Mouse (Mus musculus): ENCODE data around the gene Slc39a11. TPM values are rescaled to one million over a fixed set of nuclear protein-coding genes. Genes with fewer than 3 reads are reported as not detected.

Gene Slc39a11
- total RNA-seq, 2 experiments from 2014 or later, result 2.9 to 3.7 TPM

DNA sequence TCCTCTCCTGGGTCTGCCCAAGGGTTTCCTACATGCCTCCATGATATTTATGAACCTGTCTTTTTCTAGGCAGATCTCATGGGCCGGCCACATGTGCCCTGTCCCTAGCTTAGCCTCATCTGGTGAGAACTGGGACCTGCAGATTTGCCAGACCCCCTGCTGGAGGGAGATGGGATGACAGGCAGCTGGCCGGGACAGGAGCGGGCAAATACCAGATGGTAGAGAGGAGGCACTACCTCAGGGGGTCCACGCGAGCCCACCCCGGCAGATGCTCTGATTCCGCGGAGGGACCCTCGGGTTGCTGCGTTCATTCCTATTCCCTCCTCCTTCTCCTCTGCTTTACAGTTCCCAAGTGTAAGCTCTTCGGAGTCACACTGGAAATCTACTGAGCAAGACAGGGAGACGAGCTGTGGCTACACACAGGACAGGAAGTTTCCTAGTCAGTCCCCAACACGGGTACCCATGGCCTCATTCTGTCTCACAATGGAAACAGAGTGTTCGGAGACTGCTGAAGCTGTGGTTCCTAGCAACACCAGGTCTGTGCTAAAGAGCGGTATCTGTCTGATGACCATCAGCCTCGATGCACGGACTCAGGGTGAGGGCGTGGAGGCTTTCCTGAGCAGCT, 323.4 kb downstream of the Slc39a11 start:
- intact Hi-C loops (cut with DNase I), result no loop called here
- DNase-seq, result peak; percentile 72 to 81

DNA sequence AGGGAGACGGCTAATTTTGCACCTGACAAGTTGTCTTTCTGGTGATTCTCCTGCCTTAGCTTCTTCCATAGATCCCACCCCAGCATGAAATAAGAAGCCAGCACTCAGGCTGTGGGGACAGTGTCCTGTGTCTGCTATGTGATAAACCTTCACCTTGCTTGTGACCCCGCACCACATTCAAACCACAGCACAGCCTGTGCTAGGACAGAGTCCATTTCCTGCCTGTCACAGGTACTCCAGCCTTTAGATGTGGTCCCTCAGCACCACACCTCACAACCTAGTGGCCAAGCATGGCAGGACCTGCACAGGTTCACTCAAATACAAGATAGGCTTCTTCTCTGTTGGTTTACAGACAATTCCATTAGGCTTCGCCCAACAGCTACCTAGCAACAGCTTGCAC, 328.3 kb downstream of the Slc39a11 start:
- DNase-seq, result no peak
- intact Hi-C loops (cut with DNase I), result no loop called here

DNA sequence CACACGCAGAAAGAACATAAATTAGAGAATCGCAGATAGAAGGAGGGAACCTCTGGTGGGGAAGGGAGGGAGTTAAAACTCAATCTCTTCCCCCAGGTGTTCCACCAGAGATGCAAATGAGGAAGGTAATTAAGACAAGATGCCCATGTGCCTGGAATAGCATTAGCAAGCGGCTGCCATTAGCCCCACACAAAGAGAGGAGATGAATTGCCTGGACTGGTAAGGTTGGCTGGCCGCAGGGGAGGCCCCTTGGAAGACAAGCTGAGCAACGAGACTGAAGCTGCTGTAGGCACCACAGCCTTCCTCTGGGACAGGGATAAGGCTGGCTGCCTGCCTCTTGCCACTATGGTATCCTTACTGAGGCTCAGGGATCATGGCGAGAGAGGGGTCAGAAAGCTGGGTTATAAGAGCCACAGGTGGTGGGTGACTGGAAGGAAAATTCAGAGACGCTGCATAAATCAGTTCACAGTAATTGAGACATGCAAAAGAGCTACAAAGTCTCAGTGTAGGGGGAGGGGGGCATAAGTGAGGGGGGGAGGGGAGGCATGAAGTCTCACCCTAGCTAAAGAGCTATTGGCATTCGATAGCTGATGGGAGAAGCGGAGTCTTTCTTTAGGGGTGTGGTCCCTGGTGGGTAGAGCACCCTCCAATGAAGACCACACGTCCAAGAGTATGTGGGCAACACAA, 340.5 kb downstream of the Slc39a11 start:
- no peak for DNase-seq
- intact Hi-C loops (cut with DNase I), result no loop called here

DNA sequence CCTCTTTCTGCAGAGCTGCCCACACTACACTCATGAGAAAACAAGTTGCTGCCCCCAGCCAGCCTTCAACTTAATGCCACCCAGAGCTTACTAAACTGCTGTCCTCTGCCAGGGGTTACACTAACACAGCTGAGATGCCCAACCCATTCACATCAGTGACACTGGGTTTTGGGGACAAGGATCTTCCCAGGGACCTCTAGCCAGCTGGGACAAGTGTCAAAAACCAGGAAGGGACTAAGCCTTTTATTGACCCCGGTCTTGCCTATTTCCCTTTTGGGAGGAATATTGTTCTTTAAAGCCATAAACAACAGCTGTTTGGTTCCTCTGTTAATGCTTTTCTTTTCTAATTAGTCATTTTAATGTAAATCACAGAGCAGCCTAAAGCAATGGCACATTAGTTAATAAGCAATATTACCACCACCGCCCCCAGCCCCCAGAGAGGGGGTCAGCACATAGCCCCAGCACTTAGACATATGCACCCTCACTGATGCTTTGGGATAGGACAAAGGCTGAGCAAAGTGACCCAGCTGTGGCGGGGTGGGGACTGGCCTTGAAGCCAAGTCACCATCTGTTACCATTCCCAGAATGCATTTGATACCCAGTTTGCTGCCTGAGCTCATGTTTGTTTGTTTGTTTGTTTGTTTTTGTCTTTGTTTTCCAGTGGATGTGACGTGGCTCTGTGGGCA, 341.5 kb downstream of the Slc39a11 start:
- intact Hi-C loops (cut with DNase I), result no loop called here
- no peak for DNase-seq

DNA sequence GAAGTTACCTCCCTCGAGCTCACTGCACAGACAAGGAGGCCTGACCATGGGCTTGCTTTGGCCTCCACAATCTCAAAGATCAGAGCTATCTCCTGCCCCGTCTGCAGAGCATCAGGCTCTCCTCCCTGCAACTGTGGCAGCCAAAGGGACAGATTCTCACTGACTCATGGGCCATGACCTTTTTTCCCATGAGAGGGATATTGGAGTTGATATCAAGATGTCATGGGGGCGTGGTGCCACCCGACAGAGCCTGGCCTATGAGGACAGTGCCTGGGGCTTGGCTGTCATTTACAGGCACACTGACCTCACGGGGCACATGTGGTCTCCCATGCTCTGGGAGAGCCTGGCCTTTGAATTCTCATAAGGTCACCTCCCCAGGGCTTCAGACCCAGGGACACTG, 346.7 kb downstream of the Slc39a11 start:
- intact Hi-C loops (cut with DNase I), result no loop called here
- DNase-seq, result no peak

DNA sequence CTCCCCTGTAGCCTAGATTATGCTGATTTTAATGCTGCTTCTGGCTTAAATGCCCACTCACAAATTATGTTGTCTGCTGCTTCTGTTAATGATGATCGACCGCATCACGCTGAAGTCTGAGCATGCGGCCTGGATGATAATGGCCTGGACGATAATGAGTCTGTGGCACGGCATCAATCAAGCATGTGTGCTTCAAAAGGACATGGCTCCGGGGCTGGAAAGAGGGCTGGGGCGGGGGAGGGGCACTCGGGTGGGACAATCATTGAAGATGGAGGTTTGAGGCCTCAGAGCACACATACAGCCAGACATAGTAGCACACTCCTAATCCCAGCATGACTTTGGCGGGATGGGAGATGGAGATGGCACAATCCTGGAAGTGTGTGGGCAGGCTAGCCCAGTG, 350.4 kb downstream of the Slc39a11 start:
- intact Hi-C loops (cut with DNase I), result loop anchor here (2.0 to 5.0 kb wide), 2 partner anchors 122 to 317 kb away; no protein-coding TSS in a partner anchor
- no peak for DNase-seq

DNA sequence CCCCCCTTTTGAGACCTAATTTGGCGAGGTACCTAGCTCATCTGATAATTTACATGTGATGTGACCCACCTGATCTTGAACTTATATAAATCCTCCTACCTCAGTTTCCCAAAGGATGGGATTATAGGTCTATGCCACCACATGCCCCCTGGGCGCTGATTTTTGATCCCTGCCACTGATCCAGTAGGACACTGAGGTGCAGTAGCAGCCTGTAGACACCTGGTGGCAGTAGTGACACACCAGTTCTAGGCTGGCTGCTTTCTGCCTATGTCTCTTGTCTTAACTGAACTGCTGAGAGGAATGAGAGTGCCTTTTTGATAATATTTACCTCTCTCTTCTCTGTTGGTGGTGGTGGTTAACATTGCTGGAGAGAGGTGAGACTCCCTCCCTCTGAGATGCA, 352.1 kb downstream of the Slc39a11 start:
- intact Hi-C loops (cut with DNase I), result loop anchor here (2.0 to 5.0 kb wide), 3 partner anchors 120 to 513 kb away; no protein-coding TSS in a partner anchor
- DNase-seq, result peak; percentile 59 to 81

DNA sequence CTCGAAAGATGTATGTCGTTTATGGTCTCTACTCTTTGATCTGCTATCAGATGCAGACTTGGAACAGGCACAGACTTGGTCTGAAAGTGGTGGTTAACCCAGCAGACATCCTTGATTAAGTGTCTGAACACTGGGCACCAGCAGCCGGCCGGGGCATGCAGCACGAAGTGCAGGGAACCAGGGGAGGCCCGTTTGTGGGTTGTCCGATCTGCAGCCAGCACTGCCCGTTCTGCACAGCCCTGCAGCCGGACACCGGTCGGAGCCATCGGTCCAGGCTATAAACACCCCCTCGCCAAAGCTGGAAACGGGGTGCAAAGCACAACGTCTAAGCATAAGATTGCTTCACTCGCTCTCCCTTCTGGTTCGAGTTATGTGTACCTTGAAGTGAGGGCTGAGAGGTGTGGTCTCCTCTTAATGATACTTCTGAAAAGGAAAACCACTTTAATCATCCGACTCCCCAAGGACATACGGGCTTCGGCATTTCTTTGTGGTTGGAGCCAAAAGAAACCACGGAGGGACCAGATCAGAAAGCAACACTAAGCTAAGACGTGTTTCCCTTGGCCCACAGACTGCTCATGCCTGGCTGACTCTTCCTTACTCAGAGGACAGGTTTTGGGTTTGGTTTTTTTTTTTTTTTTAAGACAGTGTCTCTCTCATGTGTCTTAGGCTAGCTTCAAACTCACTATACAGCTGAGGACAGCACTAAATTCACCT, 352.8 kb downstream of the Slc39a11 start:
- DNase-seq, result no peak
- intact Hi-C loops (cut with DNase I), result loop anchor here (2.0 to 5.0 kb wide), 2 partner anchors 120 to 514 kb away; no protein-coding TSS in a partner anchor

DNA sequence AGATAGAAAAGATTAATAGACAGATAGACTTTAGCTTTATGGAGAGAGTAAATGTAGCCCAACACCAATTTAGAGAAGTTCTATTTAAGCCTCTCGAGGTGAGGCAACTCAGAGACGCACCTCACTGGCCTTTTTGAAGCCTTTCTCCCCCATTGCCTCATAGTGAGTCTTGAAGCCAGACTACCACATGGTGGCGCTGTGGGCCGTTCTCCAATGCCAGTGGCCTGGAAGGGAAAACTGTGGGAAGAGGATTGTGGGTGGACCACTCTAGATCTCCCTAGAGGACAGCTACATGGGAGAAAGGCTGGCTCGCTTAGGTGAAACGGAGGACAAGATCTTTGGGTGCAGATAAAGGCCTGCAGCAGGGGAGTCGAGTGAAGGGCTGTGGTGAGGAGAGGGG, 353.7 kb downstream of the Slc39a11 start:
- intact Hi-C loops (cut with DNase I), result loop anchor here (2.0 to 5.0 kb wide), 2 partner anchors 119 to 515 kb away; no protein-coding TSS in a partner anchor
- DNase-seq, result peak; percentile 65 to 79

DNA sequence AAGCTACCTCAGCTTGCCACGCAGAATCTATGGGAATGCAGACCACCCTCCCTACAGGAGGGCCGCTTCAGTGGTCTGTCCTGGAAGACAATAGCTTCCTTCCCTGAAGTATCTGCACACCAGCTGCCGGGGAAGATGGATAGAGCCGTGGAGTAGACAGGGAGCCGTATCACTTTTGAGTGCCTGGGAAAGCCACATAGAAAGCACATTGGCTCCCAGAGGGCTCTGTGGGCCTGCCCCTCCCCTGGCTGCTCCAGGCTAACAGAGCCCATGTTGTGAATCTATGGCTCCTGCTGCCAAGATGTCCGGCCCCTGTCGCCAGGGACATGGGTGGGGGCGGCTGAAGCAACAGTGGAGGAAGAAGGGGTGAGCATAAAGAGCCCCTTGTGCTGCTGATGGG, 355.4 kb downstream of the Slc39a11 start:
- peak; percentile 20 to 30 for DNase-seq
- intact Hi-C loops (cut with DNase I), result no loop called here

DNA sequence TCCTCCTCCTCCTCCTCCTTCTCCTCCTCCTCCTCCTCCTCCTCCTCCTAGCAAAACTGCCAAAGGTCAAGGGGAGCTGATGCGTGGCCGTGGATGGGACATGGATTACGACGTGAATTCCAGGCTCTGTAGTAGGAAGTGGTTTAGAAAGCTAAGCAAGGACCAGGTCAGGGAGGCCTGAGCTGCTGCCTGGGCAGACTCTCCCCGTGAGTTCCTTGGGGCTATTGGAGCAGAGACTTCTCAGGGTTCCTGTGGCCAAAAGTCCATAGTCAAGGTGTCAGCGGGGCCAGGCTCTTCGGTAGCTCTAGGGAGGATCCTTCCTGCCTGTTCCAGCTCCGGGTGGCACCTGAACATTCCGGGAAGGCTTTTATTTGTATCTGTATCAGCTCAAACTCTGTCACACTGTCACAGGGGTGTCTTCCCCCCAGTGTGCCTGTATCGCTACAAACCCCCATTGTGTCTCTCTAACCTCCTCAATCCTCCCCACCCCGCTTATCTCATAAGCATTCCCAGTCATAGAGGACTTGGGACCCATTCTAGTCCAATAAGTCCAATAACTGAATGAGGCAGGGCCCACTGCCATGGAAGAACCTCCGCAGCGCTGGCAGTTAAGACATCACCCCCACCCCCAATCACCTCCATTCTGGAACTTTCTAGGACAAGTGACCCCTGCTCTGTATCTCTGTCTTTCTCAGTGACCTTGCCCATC, 356.8 kb downstream of the Slc39a11 start:
- intact Hi-C loops (cut with DNase I), result no loop called here
- DNase-seq, result no peak

DNA sequence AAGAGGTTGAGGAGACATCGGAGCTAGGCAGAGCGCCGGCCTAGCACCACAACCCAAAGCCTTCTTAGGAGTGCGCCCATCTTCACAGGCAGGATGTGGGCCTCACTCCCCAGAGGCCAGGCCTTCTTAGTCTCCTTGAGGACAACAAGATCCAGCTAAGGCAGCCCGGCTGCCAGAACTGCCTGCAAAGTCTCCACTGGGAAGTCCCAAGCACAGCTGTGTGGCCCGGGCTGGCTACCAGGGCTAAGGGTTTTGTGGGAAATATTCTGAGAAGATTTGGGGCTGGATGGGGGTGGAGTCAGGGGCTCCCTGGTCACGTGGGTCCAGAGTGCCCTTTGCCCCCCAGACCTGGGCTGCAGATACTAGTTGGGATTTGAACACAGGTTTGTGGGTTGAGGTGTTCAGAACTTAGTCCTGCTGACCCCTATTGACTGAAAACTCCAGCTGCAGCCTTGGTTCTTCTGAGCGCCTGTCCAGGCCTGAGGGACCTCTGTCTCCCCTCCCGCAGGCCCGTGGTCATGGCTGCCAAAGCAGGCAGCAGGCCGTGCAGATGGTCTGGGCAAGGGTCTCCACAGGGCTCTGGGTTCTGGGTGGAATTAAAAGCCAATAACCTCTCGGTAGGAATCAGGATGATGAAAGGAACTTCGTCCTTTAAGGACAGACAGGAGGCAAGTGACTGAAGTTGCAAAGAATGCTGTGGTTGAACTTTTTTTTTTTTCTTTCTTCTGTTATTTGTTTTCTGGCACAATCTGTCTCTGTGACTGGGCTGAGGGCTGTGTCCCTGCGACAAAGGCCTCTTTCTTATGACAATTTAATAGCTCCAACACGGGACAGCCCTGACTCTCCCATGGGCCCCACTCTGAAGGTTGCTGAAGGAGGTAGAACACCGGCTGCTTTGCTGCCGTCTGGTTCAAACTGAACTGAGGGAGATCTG, 357.8 kb downstream of the Slc39a11 start:
- intact Hi-C loops (cut with DNase I), result no loop called here
- DNase-seq, result peak; percentile 51 to 60

DNA sequence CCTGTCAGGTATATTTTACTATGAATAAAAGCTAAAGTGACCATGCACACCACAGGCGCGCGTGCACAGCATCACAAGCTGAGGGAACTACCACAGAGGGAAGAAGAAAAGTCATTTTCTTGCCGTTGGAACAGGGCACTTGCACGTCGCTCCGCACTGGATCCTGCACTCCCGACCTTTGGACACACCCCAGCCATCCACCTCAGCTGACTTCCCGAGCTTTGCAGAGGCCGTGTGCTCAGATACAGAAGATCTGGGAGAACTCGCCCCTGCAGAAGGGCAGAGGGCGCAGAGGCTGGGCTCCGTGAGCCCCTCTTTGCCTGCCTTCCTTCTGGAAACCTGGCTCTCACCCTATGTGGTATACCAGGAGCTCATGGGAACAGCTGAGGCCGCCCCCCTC, 359.0 kb downstream of the Slc39a11 start:
- DNase-seq, result no peak
- intact Hi-C loops (cut with DNase I), result no loop called here

DNA sequence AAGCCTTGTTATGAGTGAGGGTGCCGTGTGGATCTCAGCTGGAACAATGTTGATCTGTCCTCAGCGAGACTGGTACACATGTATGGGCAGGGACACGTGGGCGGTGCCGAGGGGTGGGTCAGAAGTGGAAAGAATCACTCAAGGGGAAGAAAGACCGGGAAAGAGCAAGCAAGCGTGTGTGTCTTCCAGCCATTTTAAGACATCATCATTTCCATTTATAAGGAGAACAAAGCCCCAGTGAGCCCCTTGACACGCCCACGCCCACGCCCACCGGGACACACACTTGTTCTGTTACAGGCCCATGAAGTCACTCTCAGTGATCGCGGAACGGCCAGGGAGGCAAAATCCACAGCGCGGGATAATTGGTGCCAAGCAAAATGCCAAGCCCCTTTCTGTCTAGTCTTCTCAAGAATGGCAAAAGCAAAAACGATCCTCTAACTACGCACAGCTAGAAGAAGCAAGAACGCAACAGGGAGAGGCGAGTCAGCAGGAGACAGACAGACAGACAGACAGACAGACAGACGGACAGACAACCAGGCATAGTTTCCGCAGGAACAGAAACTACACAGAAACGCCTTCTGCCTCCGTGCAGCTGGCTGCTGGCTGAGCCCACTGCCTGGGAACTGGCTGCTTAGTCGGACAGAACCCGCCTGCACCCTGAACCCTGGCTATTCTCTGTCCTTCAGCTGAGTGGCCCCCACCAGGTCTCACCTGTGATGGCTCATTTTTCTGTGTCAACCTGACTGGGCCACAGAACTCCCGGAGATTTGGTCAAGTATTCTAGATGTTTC, 364.7 kb downstream of the Slc39a11 start:
- no peak for DNase-seq
- intact Hi-C loops (cut with DNase I), result no loop called here

DNA sequence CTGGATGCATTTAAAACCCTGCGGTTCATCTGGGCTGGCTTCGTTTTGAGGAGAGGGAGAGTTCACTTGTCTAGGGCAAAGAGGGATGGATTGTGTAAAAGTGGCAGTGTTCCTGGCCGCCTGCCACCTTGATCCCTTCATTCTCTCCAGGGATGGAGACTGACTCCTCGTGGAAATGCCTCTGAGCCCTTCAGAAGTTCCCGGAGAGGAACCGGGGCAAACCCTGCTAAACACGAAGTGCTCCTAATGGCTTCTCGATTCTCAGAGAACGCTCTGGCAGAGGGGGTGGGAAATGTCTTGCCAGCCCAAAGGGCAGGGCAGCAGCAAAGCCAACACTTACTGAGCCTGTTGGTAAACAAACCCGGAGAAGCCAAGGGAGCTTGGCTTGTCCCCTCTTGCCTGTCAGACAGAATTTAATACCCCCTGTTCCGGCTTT, 366.5 kb downstream of the Slc39a11 start:
- intact Hi-C loops (cut with DNase I), result no loop called here
- peak; percentile 35 to 41 for DNase-seq

DNA sequence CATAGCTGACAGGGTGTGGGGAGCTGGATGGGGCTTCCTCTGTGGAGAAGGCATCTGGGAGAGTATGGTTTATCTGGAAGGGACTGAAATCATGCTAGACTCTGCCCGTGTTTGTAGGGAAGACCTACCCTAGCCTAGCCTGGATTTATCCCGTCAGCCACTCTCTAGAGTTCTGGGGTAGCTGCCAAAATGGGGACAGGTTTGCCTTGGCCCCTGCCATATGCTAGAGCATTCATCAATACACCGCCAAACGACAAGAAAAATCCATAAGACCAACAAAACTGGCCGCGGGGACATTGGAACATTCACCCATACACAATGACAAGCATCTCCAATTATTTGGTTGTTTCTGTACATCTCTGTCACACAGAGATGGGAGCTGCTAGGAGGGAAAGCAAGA, 371.6 kb downstream of the Slc39a11 start:
- intact Hi-C loops (cut with DNase I), result no loop called here
- no peak for DNase-seq

DNA sequence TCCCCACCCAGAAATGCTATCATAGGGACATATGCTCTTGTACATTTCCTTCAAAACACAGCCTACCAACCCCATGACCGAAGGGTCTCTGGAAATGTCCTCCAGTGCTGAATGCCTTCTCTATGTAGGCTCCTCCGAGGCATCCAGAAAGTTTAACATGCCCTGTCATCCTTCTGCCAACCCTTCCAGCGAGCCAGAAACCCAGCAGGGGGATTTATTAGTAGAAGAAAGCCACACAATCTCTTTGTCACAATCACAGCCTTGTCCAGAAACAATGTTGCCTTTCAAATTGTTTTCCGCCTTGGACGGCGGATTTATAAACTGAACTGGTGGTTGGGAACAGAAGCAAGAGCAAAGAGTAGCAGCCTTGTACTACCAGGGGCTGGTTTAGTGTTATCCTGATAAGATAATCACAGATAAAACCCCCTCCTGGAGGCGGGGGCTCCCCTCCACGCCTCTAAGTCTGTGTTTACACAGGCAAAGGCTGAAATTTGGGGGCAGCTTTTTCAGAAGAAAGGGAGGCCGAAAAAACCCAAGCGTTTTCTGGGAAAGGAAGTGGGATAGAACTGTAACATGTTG, 372.8 kb downstream of the Slc39a11 start:
- intact Hi-C loops (cut with DNase I), result no loop called here
- DNase-seq, result no peak

DNA sequence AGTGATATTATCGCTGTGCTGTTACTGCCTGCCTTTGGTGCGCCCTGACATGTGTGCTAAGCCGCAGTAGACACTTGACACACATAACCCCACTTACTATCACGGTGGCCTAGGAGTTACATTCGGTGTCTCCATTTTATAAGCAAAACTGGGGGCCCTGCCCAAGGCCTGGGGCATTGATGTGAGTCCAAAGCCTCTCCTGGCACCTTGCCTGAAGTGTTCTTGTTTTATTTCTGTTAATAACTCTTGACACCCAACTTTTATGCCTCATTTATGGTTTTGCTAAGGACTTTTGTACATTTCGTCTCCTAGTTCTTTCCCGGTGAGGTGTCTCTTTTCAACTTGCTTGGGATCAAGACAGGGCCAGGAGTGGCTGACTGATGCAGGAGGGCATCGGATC, 373.4 kb downstream of the Slc39a11 start:
- DNase-seq, result no peak
- intact Hi-C loops (cut with DNase I), result no loop called here

All from heart, postnatal 14 days (tissue).